Mouse (Mus musculus) c-Kit-positive CD71-negative TER-119-negative erythroid progenitor cells, embryonic 14.5 days (primary cell): ENCODE data around the gene Scgb2b12.
"Not testable (repeated sequence)": the region's sequence is repeated elsewhere in the genome, so short reads cannot be mapped to it uniquely, and the experiment has no call there.

Experiments
- DNase-seq: peaks from one replicate; pipeline ENCODE4 v3.0.0-alpha.2; 2013; ENCODE audit warnings: low read depth

The Scgb2b12 gene

GRCm38 (mm10) chr7:32327145-32327544 is at the start of gene Scgb2b12:
Gene Scgb2b12 (minus strand): TSS chr7:32327245.
- DNase-seq, result not testable (repeated sequence)

DNA sequence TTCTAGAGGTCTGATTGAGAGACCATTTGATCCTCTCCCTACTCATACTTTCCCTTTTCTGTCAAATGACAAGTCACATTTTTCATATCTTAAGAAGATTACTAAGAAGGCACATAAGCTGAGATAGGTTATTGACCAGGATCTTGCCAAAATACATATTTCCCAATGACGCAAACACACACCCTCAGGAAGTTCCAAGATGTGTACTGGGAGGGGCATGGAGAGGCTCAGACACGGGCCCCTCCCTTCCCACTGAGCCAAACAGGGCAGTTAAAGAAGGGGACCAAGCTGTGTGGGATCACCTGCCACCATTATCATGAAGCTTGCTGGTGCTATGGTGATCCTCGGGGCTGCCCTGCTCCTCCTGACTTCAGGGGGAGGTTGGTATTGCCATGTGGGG is 6.8 kb upstream of the Scgb2b12 start, which contains the start of gene Scgb1b12:
Gene Scgb1b12 (plus strand): TSS at position 301 of the 400 bp plus-strand sequence.
- not testable (repeated sequence) for DNase-seq
